Mouse (Mus musculus) embryonic facial prominence, embryonic 14.5 days (tissue): Measurements from ENCODE around the gene Plcd3. TPM values are rescaled to one million over a fixed set of nuclear protein-coding genes. Genes with fewer than 3 reads are reported as not detected.
A peak's percentile ranks its signal among the peaks of the same experiment; 100 is the strongest.

Experiments used
- ATAC-seq: fragments of 200-750 bp; cut with Nextera tagmentation; 2 replicates; pipeline ENCODE4 v1.8.0; 2017; ENCODE audit warnings: low read depth, moderate number of reproducible peaks, moderate TSS enrichment
- DNase-seq: peaks from one replicate; pipeline ENCODE4 v3.0.0-alpha.2; 2015; ENCODE audit warnings: low spot score
- H3K27ac ChIP-seq: fragments of 300-500 bp; sonication (generic); replicated peaks from 2 replicates; pipeline ENCODE4 v1.5.1; 2014; ENCODE audit warnings: low read depth, mild to moderate bottlenecking, low read length, moderate library complexity
- H3K27me3 ChIP-seq: fragments of 300-500 bp; sonication (generic); replicated peaks from 2 replicates; pipeline ENCODE4 v1.6.1; 2014; ENCODE audit warnings: low read length; ENCODE audit not compliant: control insufficient read depth, insufficient read depth
- H3K36me3 ChIP-seq: fragments of 300-500 bp; sonication (generic); 2 replicates; pipeline ENCODE4 v1.6.1; 2014; ENCODE audit warnings: low read length, mixed read lengths; ENCODE audit not compliant: control insufficient read depth, insufficient read depth
- H3K4me1 ChIP-seq: fragments of 300-500 bp; sonication (generic); 2 replicates; pipeline ENCODE4 v1.6.1; 2014; ENCODE audit warnings: antibody characterized with exemption, low read length; ENCODE audit not compliant: control insufficient read depth, insufficient read depth
- H3K4me2 ChIP-seq: fragments of 300-500 bp; sonication (generic); 2 replicates; pipeline ENCODE4 v1.6.1; 2014; ENCODE audit warnings: low read depth, mild to moderate bottlenecking, low read length, moderate library complexity, mixed read lengths
- H3K4me3 ChIP-seq: fragments of 300-500 bp; sonication (generic); 2 replicates; pipeline ENCODE4 v1.5.1; 2014; ENCODE audit warnings: low read depth, mild to moderate bottlenecking, low read length
- H3K9ac ChIP-seq: fragments of 300-500 bp; sonication (generic); 2 replicates; pipeline ENCODE4 v1.6.1; 2014; ENCODE audit warnings: low read depth, mild to moderate bottlenecking, low read length, moderate library complexity, mixed read lengths
- H3K9me3 ChIP-seq: fragments of 300-500 bp; sonication (generic); 2 replicates; pipeline ENCODE4 v1.6.1; 2016; ENCODE audit warnings: low read length; ENCODE audit not compliant: control insufficient read depth
- WGBS: fragments of 180-500 bp; shearing (Covaris S2); extraction: QIAGEN DNeasy Blood & Tissue Kit; methylation state at CpG from one replicate; pipeline ENCODE4 v1.1.7; 2014; 5-methylcytosine and 5-hydroxymethylcytosine counted together
- polyA plus RNA-seq: library from polyadenylated mRNA; unstranded; fragments of >200 nt; fragmentation: Nextera tagmentation; extraction: Ambion mirVana; gene quantifications from 2 replicates; pipeline ENCODE4 v1.2.1, GENCODE M21; 2014

Gene Plcd3
- polyA plus RNA-seq, 1 experiment from 2014 or later: 3.0 TPM

DNA sequence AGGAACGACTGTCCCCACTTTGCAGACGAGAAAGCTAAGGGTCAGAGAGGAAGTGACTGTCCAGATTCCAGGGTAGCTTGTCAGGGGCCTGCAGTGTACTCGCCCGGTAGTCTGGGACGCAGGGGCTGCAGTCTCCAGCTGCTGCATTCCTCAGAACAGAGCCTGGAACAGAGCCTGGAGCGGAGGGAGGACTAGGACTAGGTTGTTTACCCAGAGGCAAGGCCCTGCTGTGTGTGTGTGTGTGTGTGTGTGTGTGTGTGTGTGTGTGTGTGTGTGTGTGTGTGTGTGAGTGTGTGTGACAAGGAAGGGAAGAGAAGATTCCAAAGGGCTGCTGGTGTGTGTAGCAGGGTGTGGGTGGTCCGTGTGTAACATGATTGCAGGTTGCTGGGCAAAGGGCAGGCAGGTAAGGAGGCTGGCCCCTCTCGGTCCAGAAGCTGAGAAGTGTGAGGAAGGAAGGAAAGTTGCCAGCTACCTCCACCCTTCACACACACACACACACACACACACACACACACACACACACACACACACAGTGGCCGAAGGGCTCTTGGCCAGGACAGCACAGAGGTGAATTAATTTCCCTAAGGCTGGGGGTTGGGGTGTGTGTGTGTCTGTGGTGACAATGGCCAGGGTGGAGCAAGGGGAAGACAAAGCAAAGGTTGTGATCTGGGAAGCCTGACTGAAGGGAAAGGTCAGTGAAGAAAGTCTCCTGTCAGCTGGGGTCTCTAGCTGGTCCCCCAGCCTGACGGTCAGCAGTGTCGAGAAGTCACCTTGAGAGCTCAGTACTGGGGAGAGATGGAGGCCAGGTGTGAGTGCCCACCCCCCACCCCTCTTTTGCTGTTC is 39.9 kb upstream of the Plcd3 start:
- Histone ChIP-seq H3K4me1 (peaks cover 23% of the 10 kb centered on the region), H3K27ac (peak overlapping the region; percentile 90), H3K4me3 (no peak overlapping the region), H3K4me2 (no peak overlapping the region), H3K36me3 (peaks cover 14% of the 10 kb centered on the region; the same call in 1 of the 2 replicates), H3K27me3 (no peaks in the 10 kb centered on the region), H3K9ac (peak overlapping the region; percentile 37; the same call in 1 of the 2 replicates), H3K9me3 (no peaks in the 10 kb centered on the region)
- WGBS: 17% methylated on average over 10 of the region's 11 CpGs
- ATAC-seq (no peak), DNase-seq (peak; percentile 87)

DNA sequence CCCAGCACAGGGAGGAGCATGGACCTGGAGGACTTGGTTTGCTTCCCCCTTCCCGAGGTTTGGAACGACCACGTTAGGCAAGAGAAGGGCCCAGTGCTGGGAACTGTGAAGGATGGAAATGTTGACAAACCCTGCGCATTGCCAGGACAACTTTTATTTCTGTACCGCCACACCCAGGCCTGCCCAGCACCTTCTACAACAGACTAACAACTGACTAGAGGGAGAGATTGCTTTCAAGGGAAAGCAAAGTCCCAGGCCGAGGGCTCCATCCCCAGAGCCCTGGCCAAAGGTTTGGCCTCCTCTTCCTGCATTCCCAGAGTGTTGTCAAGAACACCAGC is 39.3 kb upstream of the Plcd3 start:
- Histone ChIP-seq H3K9me3 (no peaks in the 10 kb centered on the region), H3K4me3 (no peak overlapping the region), H3K9ac (peak overlapping the region; percentile 31; the same call in 1 of the 2 replicates), H3K4me2 (no peak overlapping the region), H3K27ac (peak overlapping the region; percentile 90), H3K36me3 (peaks cover 14% of the 10 kb centered on the region; the same call in 1 of the 2 replicates), H3K4me1 (peaks cover 23% of the 10 kb centered on the region), H3K27me3 (no peaks in the 10 kb centered on the region)
- ATAC-seq: no peak
- no peak for DNase-seq
- WGBS: 46% methylated on average over 6 of the region's 6 CpGs

DNA sequence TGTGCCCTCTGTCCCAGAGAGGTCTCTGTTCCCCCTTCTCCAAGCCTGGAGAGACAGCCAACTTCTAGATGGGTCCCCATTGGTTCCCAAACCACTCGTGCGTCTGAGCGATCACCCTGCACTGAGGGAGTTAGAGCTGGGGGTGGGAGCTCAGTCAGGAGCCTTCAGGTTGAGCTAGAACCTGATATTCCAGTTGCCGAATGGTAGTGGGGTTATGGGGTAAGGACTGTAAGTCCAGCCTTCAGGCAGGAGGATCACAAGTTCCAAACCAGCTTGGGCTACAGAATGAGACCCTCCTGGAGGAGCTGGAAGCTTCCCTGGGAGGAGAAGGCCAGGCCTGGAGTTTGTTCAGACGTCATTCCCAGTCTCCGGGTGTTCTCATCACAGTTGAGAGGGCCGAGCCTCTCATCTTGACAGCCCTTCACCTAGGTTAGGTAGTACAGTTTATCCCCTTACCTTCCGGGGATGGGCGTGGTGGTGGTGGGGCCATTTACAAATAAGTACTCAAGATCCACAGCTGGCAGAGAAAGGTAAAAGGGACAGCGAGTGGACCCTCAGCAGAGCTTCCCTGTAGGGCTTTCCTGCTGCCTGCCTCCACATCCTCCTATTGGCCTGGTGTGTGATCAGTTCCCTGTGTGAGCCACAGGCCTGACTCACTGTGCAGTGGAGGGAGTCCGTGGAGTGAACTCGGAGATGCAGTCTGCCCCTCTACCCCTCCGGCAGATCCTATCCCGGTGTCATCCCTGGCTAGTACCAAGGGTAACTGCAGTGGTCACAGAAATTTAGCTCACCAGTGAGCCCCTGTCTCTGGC is 38.7 kb upstream of the Plcd3 start:
- DNase-seq: no peak
- H3K27ac ChIP-seq: peak overlapping the region; percentile 90
- H3K4me2 ChIP-seq: no peak overlapping the region
- H3K4me3 ChIP-seq: no peak overlapping the region
- no peaks in the 10 kb centered on the region for H3K27me3 ChIP-seq
- WGBS: 73% methylated on average over 14 of the region's 14 CpGs
- H3K36me3 ChIP-seq: peaks cover 14% of the 10 kb centered on the region; the same call in 1 of the 2 replicates
- ATAC-seq: no peak
- H3K4me1 ChIP-seq: peaks cover 23% of the 10 kb centered on the region
- H3K9ac ChIP-seq: 0 out of 2 replicates have a peak overlapping the region, but pooled peaks have one; percentile 5
- no peaks in the 10 kb centered on the region for H3K9me3 ChIP-seq

DNA sequence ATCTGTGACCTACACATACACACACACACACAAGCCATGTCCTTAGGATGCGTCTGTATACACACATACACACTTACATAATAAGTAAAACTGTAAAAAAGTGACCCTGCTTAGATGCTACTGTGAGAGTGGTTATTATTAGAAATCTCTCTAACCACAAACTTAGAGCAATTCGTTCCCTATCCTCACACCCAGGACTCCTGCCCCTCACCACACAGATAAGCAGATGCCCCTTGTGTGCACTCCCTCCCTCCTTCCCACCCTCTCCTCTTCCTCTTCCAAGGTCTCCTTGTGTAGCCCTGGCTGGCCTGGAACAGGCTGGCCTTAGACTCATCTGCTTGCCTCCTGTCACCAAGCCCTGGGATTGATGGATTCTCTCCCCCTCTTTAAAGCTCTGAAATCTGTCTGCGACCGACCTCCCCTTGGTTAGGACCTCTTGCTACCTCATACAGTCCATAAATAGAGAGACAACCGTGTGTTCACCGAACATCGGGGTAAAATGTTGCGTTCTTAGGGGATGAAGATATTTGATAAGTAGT is 34.6 kb upstream of the Plcd3 start:
- Histone ChIP-seq H3K9ac (no peak overlapping the region), H3K4me1 (peaks cover 16% of the 10 kb centered on the region), H3K4me3 (no peak overlapping the region), H3K4me2 (no peak overlapping the region), H3K9me3 (no peaks in the 10 kb centered on the region), H3K36me3 (peaks cover 14% of the 10 kb centered on the region; the same call in 1 of the 2 replicates), H3K27ac (no peak overlapping the region), H3K27me3 (no peaks in the 10 kb centered on the region)
- DNase-seq (no peak), ATAC-seq (no peak)
- WGBS: 85% methylated on average over 8 of the region's 8 CpGs

DNA sequence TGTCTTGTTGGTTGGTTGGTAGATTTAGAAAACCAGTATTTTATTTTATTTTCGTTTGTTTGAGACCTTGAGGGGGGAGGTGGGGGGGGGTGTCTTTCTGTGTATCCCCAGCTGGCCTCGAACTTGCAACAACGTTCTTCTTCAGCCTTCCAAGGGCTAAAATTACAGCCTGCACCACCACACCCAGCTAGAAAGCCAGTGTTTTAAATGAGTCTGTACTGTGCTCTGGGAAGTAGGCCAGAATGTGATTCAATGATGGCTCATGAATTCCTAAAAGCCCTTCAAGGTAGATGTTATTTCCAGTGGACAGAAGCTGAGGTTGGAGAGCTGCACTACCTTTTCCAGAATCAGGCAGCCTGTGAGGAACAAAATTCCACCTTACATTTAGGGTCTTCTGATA is 32.8 kb upstream of the Plcd3 start:
- Histone ChIP-seq H3K27ac (peak overlapping the region; percentile 87; the same call in 1 of the 2 replicates), H3K4me1 (peaks cover 26% of the 10 kb centered on the region), H3K36me3 (peaks cover 16% of the 10 kb centered on the region; the same call in 1 of the 2 replicates), H3K4me3 (no peak overlapping the region; the same call in 1 of the 2 replicates), H3K4me2 (peak overlapping the region; percentile 69), H3K9me3 (no peaks in the 10 kb centered on the region), H3K9ac (0 out of 2 replicates have a peak overlapping the region, but pooled peaks have one; percentile 66), H3K27me3 (no peaks in the 10 kb centered on the region)
- DNase-seq: no peak
- WGBS: 67% methylated on average over 3 of the region's 3 CpGs
- ATAC-seq: no peak

DNA sequence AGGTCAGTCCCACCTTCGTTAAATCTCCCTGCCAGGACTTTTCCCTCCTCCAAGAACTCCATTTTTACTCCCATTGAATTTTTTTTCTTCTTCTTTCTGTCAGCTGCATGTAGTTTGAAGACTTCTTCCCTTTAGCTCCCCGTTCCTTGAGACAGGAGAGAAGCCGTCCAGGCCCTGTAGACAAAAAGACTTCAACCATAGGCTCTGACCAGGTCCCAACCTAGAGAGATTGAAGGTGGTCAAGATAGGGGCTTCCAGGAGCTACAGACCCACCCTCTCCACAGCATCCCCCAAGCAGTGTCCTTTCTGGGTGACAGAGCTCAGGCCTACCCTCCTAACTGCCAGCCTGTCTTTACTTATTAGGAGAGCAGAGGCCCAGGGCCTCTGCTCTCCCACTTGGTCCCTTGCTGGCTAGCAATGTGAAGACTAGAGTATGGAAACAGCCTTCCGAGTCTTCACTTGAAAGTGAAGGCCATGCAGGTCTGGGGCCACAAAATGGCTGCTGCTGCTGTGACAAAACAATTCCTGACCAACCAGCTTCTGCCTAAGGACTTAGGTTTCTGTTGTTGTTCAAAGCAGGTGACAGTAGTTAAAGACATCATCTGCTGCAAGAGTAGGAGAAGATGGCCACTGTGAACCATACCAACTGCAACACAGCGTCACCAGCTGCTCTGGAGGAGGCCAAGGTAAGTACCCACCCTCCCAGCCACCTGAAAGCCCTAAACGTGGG is 32.2 kb upstream of the Plcd3 start:
- H3K27me3 ChIP-seq: no peaks in the 10 kb centered on the region
- 52% methylated on average over 6 of the region's 6 CpGs for WGBS
- H3K4me2 ChIP-seq: peak overlapping the region; percentile 69
- peak overlapping the region; percentile 87 for H3K27ac ChIP-seq
- H3K9me3 ChIP-seq: no peaks in the 10 kb centered on the region
- H3K36me3 ChIP-seq: 0 out of 2 replicates have a peak, but pooled peaks cover 10% of the 10 kb centered on the region
- ATAC-seq (no peak), DNase-seq (no peak)
- peak overlapping the region; percentile 37 for H3K4me3 ChIP-seq
- H3K9ac ChIP-seq: peak overlapping the region; percentile 66
- H3K4me1 ChIP-seq: peaks cover 26% of the 10 kb centered on the region

DNA sequence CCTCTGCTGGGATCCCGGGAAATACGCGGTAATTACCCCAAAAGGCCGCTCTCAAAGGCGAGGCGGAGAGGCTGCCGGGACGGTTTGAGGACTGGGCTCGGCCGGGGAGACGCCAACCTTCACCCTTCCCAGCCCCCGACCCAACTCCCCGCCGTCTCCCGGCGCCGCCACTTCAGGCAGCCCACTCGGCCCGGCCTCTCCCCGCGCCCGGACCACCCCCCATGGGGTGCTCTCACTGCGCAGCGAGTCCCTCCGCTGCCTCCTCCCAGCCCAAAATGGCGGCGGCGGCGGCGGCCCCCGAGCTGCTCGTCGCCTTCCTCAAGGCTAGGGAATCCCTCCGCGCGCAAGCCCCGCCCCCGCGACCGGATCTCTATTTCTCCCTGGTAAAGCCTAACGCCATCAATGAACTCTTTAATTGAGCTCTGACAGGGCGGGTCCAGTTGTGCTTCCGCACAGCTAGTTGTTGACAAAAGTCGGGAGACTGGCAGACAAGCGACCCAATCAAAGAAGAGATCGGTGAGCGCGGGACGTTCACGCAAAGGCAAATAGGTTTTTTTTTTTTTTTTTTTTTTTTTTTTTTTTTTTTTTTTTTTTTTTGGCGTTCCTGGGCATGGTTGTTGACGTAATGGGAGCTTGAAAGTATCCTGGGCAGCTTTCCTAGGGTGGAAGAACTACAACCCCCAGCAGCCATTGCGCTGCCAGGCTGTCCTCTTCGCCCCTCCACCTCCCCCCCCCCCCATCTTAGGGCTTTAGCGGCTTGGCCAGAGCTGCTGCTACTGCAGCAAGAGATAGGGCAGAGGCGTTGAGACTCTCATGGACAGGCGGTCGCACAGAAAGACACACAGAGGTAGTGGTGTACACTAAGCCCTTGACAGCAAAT is 31.4 kb upstream of the Plcd3 start:
- H3K27me3 ChIP-seq: no peaks in the 10 kb centered on the region
- H3K9me3 ChIP-seq: no peaks in the 10 kb centered on the region
- ATAC-seq: peak; percentile 95
- peak overlapping the region; percentile 69 for H3K4me2 ChIP-seq
- H3K4me1 ChIP-seq: peaks cover 26% of the 10 kb centered on the region
- peak overlapping the region; percentile 97 for H3K27ac ChIP-seq
- under 1% methylated on average over 39 of the region's 58 CpGs for WGBS
- 0 out of 2 replicates have a peak, but pooled peaks cover 7% of the 10 kb centered on the region for H3K36me3 ChIP-seq
- peak overlapping the region; percentile 87 for H3K4me3 ChIP-seq
- peak; percentile 100 for DNase-seq
- peak overlapping the region; percentile 100 for H3K9ac ChIP-seq
